Mouse (Mus musculus) megakaryocyte, embryonic 14.5 days (primary cell): Measurements from ENCODE around the gene Apom.

Experiments used
- FLI1 ChIP-seq: IDR thresholded peaks from 2 replicates; pipeline ENCODE4 v1.6.1; 2012; ENCODE audit warnings: low read length, inconsistent platforms, mixed read lengths
- GATA1 ChIP-seq: IDR thresholded peaks from 3 replicates; pipeline ENCODE4 v1.6.1; 2012; ENCODE audit warnings: mixed read lengths, low read length, inconsistent platforms, borderline replicate concordance

DNA sequence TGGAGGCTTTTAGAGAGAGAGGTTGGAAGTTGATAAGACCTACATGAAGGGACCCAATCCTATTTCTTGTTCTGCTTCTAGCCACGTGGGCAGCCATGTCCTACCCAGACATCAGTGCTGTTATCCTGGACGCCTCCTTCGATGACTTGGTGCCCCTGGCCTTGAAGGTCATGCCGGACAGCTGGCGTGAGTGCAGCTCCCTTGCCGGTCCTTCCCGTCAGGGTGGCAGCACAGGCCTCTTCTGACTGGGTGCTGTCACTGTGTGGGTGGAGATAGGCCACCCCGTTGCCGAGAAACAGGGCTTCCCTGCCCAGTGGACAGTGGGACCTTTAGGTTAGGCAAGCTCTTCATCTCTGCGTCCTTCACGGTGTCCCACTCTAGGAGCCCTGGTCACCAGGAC, 30.7 kb downstream of the Apom start:
- no peak for TF ChIP-seq GATA1
- TF ChIP-seq FLI1: no peak
